Mouse (Mus musculus) CH12.LX (cell line): ENCODE measurements around the gene Atxn7l1. TPM values are rescaled to one million over a fixed set of nuclear protein-coding genes. Genes with fewer than 3 reads are reported as not detected.

Experiments used
- DNase-seq: peaks from one replicate; pipeline ENCODE4 v3.0.0-alpha.2; 2013; ENCODE audit errors: extremely low read depth
- H3K27ac ChIP-seq: 2 replicates; pipeline ENCODE4 v1.5.1; 2012; ENCODE audit warnings: low read depth, mild to moderate bottlenecking, control low read depth, moderate library complexity; ENCODE audit not compliant: insufficient read depth
- H3K27me3 ChIP-seq: replicated peaks from 2 replicates; pipeline ENCODE3; 2012; ENCODE audit warnings: inconsistent platforms
- H3K36me3 ChIP-seq, 2 experiments: replicated peaks in 1 of 2; 2 replicates each; pipeline versions ENCODE3 to v1.6.1; 2012; ENCODE audit warnings: inconsistent platforms in 1 of 2, low read length in 1 of 2, mild to moderate bottlenecking in 1 of 2, mixed read lengths in 1 of 2, moderate library complexity in 1 of 2; ENCODE audit not compliant: control insufficient read depth in 1 of 2, insufficient read depth in 1 of 2
- H3K4me1 ChIP-seq, 2 experiments: 2 replicates each; pipeline ENCODE4 v1.6.1; 2012; ENCODE audit warnings: inconsistent platforms in 1 of 2, moderate library complexity in 1 of 2; ENCODE audit not compliant: insufficient read depth in 2 of 2, control insufficient read depth in 1 of 2
- H3K4me2 ChIP-seq: 2 replicates; pipeline ENCODE4 v1.6.1; 2012; ENCODE audit warnings: low read depth, mild to moderate bottlenecking, control low read depth; ENCODE audit not compliant: poor library complexity, insufficient read depth, severe bottlenecking
- H3K4me3 ChIP-seq, 3 experiments: fragments of 150-350 bp in 1 of 3; sonication (generic) in 1 of 3; replicated peaks in 1 of 3; 2 replicates each; pipeline versions ENCODE3 to v1.5.1; 2011 to 2012; ENCODE audit warnings: low read depth in 2 of 3, low read length in 2 of 3, mild to moderate bottlenecking in 2 of 3, moderate library complexity in 2 of 3, control low read depth in 1 of 3, improper control_type of control experiment in 1 of 3, inconsistent platforms in 1 of 3, mixed read lengths in 1 of 3; ENCODE audit not compliant: poor library complexity in 1 of 3
- H3K79me2 ChIP-seq: replicated peaks from 2 replicates; pipeline ENCODE4 v1.6.1; 2012; ENCODE audit warnings: mild to moderate bottlenecking, moderate library complexity; ENCODE audit not compliant: control insufficient read depth, poor library complexity, insufficient read depth, severe bottlenecking; ENCODE audit errors: extremely low read depth
- H3K9ac ChIP-seq: 2 replicates; pipeline ENCODE4 v1.6.1; 2012; ENCODE audit warnings: low read depth, mild to moderate bottlenecking, control low read depth, moderate library complexity; ENCODE audit not compliant: insufficient read depth
- H3K9me3 ChIP-seq: replicated peaks from 2 replicates; pipeline ENCODE3; 2012; ENCODE audit warnings: low read length, inconsistent platforms, mixed read lengths
- BHLHE40 ChIP-seq: IDR thresholded peaks from 2 replicates; pipeline ENCODE4 v1.6.1; 2011; ENCODE audit warnings: mild to moderate bottlenecking, low read depth, low read length, improper control_type of control experiment
- E2F4 ChIP-seq: IDR thresholded peaks from 2 replicates; pipeline ENCODE4 v1.6.1; 2011; ENCODE audit warnings: low read depth, low read length, improper control_type of control experiment; ENCODE audit not compliant: insufficient replicate concordance
- EP300 ChIP-seq: IDR thresholded peaks from 2 replicates; pipeline ENCODE4 v1.6.1; 2011; ENCODE audit warnings: low read length, improper control_type of control experiment
- ETS1 ChIP-seq: conservative IDR thresholded peaks from 2 replicates; pipeline ENCODE4 v1.6.1; 2012; ENCODE audit warnings: low read depth, mild to moderate bottlenecking, inconsistent platforms, low read length, improper control_type of control experiment, moderate library complexity
- HCFC1 ChIP-seq: IDR thresholded peaks from 2 replicates; pipeline ENCODE4 v1.6.1; 2012; ENCODE audit warnings: low read depth, mild to moderate bottlenecking, inconsistent platforms, low read length, improper control_type of control experiment
- IRF4 ChIP-seq: IDR thresholded peaks from 2 replicates; pipeline ENCODE4 v1.6.1; 2014; ENCODE audit warnings: low read depth, mild to moderate bottlenecking, inconsistent platforms, low read length, improper control_type of control experiment
- JUN ChIP-seq: IDR thresholded peaks from 2 replicates; pipeline ENCODE4 v1.6.1; 2011; ENCODE audit warnings: low read depth, mild to moderate bottlenecking, low read length, improper control_type of control experiment, moderate library complexity; ENCODE audit not compliant: insufficient read depth
- JUND ChIP-seq: conservative IDR thresholded peaks from 2 replicates; pipeline ENCODE4 v1.6.1; 2011; ENCODE audit warnings: low read depth, low read length, improper control_type of control experiment
- KAT2A ChIP-seq: IDR thresholded peaks from 2 replicates; pipeline ENCODE4 v1.6.1; 2012; ENCODE audit warnings: low read length, improper control_type of control experiment, inconsistent platforms; ENCODE audit not compliant: insufficient replicate concordance
- MAFK ChIP-seq: IDR thresholded peaks from 2 replicates; pipeline ENCODE4 v1.6.1; 2011; ENCODE audit warnings: low read length, improper control_type of control experiment; ENCODE audit not compliant: insufficient replicate concordance
- MAX ChIP-seq: IDR thresholded peaks from 2 replicates; pipeline ENCODE4 v1.6.1; 2011; ENCODE audit warnings: low read length, improper control_type of control experiment
- MAZ ChIP-seq: IDR thresholded peaks from 2 replicates; pipeline ENCODE4 v1.6.1; 2012; ENCODE audit warnings: low read depth, mild to moderate bottlenecking, inconsistent platforms, low read length, improper control_type of control experiment, moderate library complexity
- MEF2A ChIP-seq: IDR thresholded peaks from 2 replicates; pipeline ENCODE4 v1.6.1; 2014; ENCODE audit warnings: low read depth, mild to moderate bottlenecking, inconsistent platforms, low read length, improper control_type of control experiment, borderline replicate concordance
- MXI1 ChIP-seq: IDR thresholded peaks from 2 replicates; pipeline ENCODE4 v1.6.1; 2011; ENCODE audit warnings: mild to moderate bottlenecking, low read depth, low read length, improper control_type of control experiment
- NRF1 ChIP-seq: IDR thresholded peaks from 2 replicates; pipeline ENCODE4 v1.6.1; 2014; ENCODE audit warnings: low read depth, mild to moderate bottlenecking, inconsistent platforms, low read length, improper control_type of control experiment, moderate library complexity
- PAX5 ChIP-seq: IDR thresholded peaks from 2 replicates; pipeline ENCODE4 v1.6.1; 2012; ENCODE audit warnings: low read length, inconsistent platforms, mixed read lengths
- POLR2A ChIP-seq: IDR thresholded peaks from 2 replicates; pipeline ENCODE4 v1.6.1; 2011; ENCODE audit warnings: low read depth, mild to moderate bottlenecking, improper control_type of control experiment, low read length
- RAD21 ChIP-seq: IDR thresholded peaks from 2 replicates; pipeline ENCODE4 v1.6.1; 2011; ENCODE audit warnings: low read depth, mild to moderate bottlenecking, low read length, improper control_type of control experiment, moderate library complexity
- RCOR1 ChIP-seq: conservative IDR thresholded peaks from 2 replicates; pipeline ENCODE4 v1.6.1; 2012; ENCODE audit warnings: low read depth, mild to moderate bottlenecking, inconsistent platforms, low read length, improper control_type of control experiment
- SIN3A ChIP-seq: IDR thresholded peaks from 2 replicates; pipeline ENCODE4 v1.6.1; 2012; ENCODE audit warnings: low read length, improper control_type of control experiment, inconsistent platforms
- TCF12 ChIP-seq: IDR thresholded peaks from 2 replicates; pipeline ENCODE4 v1.6.1; 2014; ENCODE audit warnings: low read depth, mild to moderate bottlenecking, inconsistent platforms, low read length, improper control_type of control experiment
- USF2 ChIP-seq: conservative IDR thresholded peaks from 2 replicates; pipeline ENCODE4 v1.6.1; 2011; ENCODE audit warnings: low read depth, low read length, improper control_type of control experiment
- ZC3H11A ChIP-seq: IDR thresholded peaks from 2 replicates; pipeline ENCODE4 v1.6.1; 2012; ENCODE audit warnings: low read depth, mild to moderate bottlenecking, inconsistent platforms, low read length, improper control_type of control experiment
- ZNF384 ChIP-seq: IDR thresholded peaks from 2 replicates; pipeline ENCODE4 v1.6.1; 2012; ENCODE audit warnings: low read depth, low read length, improper control_type of control experiment, inconsistent platforms
- dilution Hi-C: fragments of 300-500 bp; cut with MboI; formaldehyde crosslinking; loops from 2 replicates; pipeline ENCODE4 v1.14.3; 2020; ENCODE audit warnings: low sequenced_read_pairs; ENCODE audit not compliant: extremely low pct_unique_long_range_greater_than_20kb, extremely low pct_ligation_motif_present
- in situ Hi-C: fragments of 300-500 bp; cut with MboI; formaldehyde crosslinking; loops from 3 replicates; pipeline ENCODE4 v1.14.3; 2019; ENCODE audit warnings: low sequenced_read_pairs, low pct_ligation_motif_present, low pct_unique_long_range_greater_than_20kb, mixed read lengths
- polyA plus RNA-seq: library from polyadenylated mRNA; unstranded; fragments of >175 nt; gene quantifications from 2 replicates; pipeline ENCODE4 v1.2.1, GENCODE M21; 2012; ENCODE audit warnings: low read depth; ENCODE audit not compliant: insufficient read length
- total RNA-seq, 2 experiments: library from RNA; depleted of rRNA; stranded (reverse); fragments of 300-350 nt in 1 of 2; fragments of >200 nt in 1 of 2; gene quantifications; 2 replicates each; pipeline ENCODE4 v1.2.3; 2012 to 2014

Gene Atxn7l1
- total and polyA plus RNA-seq, 3 experiments: 8.6 to 55.7 (median 9.0) TPM

GRCm38 (mm10) chr12:33285354-33285753 is 137.9 kb downstream of the Atxn7l1 start:
- H3K4me2 ChIP-seq: peak overlapping the region; percentile 89
- TF ChIP-seq ZNF384 (no peak), EP300 (peak; percentile 73), JUND (0 out of 2 replicates have a peak, but pooled peaks have one; percentile 25), BHLHE40 (peak; percentile 53; the same call in 1 of the 2 replicates), RAD21 (no peak), IRF4 (peak; percentile 93), MAX (peak; percentile 34), ETS1 (peak; percentile 64), USF2 (no peak), KAT2A (no peak), JUN (peak; percentile 52; the same call in 1 of the 2 replicates), TCF12 (no peak), SIN3A (0 out of 2 replicates have a peak, but pooled peaks have one; percentile 17), MAFK (0 out of 2 replicates have a peak, but pooled peaks have one; percentile 49), NRF1 (no peak), HCFC1 (no peak), RCOR1 (no peak), PAX5 (no peak)
- no peaks in the 10 kb centered on the region for H3K79me2 ChIP-seq
- dilution Hi-C loops: no loop called here
- H3K4me1 ChIP-seq: peaks cover 28 to 31% of the 10 kb centered on the region in 2 experiments
- peak; percentile 31 for DNase-seq
- peak overlapping the region in 1 of 3 experiments; percentile 18 for H3K4me3 ChIP-seq
- H3K9me3 ChIP-seq: no peaks in the 10 kb centered on the region
- in situ Hi-C loops: loop anchor here (5.0 kb wide), 1 partner anchor 52 kb away; no protein-coding TSS in a partner anchor
- peaks cover 0 to 48% of the 10 kb centered on the region in 2 experiments for H3K36me3 ChIP-seq
- no peak overlapping the region for H3K9ac ChIP-seq
- peak overlapping the region; percentile 42 for H3K27ac ChIP-seq
- no peaks in the 10 kb centered on the region for H3K27me3 ChIP-seq

GRCm38 (mm10) chr12:33285933-33286649 is 138.6 kb downstream of the Atxn7l1 start:
- H3K9me3 ChIP-seq: no peaks in the 10 kb centered on the region
- H3K27me3 ChIP-seq: no peaks in the 10 kb centered on the region
- TF ChIP-seq PAX5 (no peak), IRF4 (no peak), ZC3H11A (no peak), POLR2A (no peak), RCOR1 (no peak), MEF2A (no peak), E2F4 (no peak), MAZ (no peak), MXI1 (no peak)
- TF ChIP-seq, all 38 proteins: peak for 0
- Histone ChIP-seq H3K27ac (peak overlapping the region; percentile 42; the same call in 1 of the 2 replicates), H3K4me3 (peak overlapping the region in 1 of 3 experiments; percentile 18), H3K36me3 (peaks cover 0 to 48% of the 10 kb centered on the region in 2 experiments), H3K9ac (no peak overlapping the region), H3K79me2 (no peaks in the 10 kb centered on the region), H3K4me2 (0 out of 2 replicates have a peak overlapping the region, but pooled peaks have one; percentile 9), H3K4me1 (peaks cover 28 to 31% of the 10 kb centered on the region in 2 experiments)
- no peak for DNase-seq
- in situ Hi-C loops (loop anchor here (5.0 kb wide), 1 partner anchor 51 kb away; no protein-coding TSS in a partner anchor), dilution Hi-C loops (no loop called here)
